Mouse (Mus musculus) forebrain, embryonic 10.5 days (tissue): ENCODE data around the gene Olfr430. TPM values are rescaled to one million over a fixed set of nuclear protein-coding genes. Genes with fewer than 3 reads are reported as not detected.

Experiments
- DNase-seq: peaks from one replicate; pipeline ENCODE4 v3.0.0-alpha.2; 2017; ENCODE audit warnings: low spot score; ENCODE audit errors: extremely low spot score
- H3K27ac ChIP-seq: fragments of 300-500 bp; sonication (generic); 2 replicates; pipeline ENCODE4 v1.5.1; 2016; ENCODE audit warnings: mild to moderate bottlenecking
- H3K27me3 ChIP-seq: fragments of 300-500 bp; sonication (generic); 2 replicates; pipeline ENCODE4 v1.6.1; 2016; ENCODE audit warnings: mild to moderate bottlenecking; ENCODE audit not compliant: poor library complexity, severe bottlenecking
- H3K36me3 ChIP-seq: fragments of 300-500 bp; sonication (generic); replicated peaks from 2 replicates; pipeline ENCODE4 v1.6.1; 2016; ENCODE audit warnings: mild to moderate bottlenecking, moderate library complexity
- H3K4me1 ChIP-seq: fragments of 300-500 bp; sonication (generic); 2 replicates; pipeline ENCODE4 v1.6.1; 2016
- H3K4me3 ChIP-seq: fragments of 300-500 bp; sonication (generic); 2 replicates; pipeline ENCODE4 v1.5.1; 2016; ENCODE audit warnings: mild to moderate bottlenecking, moderate library complexity
- H3K9me3 ChIP-seq: fragments of 300-500 bp; sonication (generic); 2 replicates; pipeline ENCODE4 v1.6.1; 2016; ENCODE audit warnings: mild to moderate bottlenecking, moderate library complexity
- WGBS: fragments of 180-500 bp; shearing (Covaris S2); methylation state at CpG from one replicate; pipeline ENCODE4 v1.1.7; 2016; 5-methylcytosine and 5-hydroxymethylcytosine counted together
- polyA plus RNA-seq: library from polyadenylated mRNA; unstranded; fragments of >200 nt; fragmentation: Nextera tagmentation; extraction: Ambion mirVana; gene quantifications from 2 replicates; pipeline ENCODE4 v1.2.1, GENCODE M21; 2016

Gene Olfr430
- polyA plus RNA-seq, 1 experiment from 2014 or later, result not detected

GRCm38 (mm10) chr1:174052981-174053380 is 13.4 kb upstream of the Olfr430 start:
- Histone ChIP-seq H3K27me3 (no peaks in the 10 kb centered on the region), H3K4me1 (no peaks in the 10 kb centered on the region), H3K27ac (no peak overlapping the region), H3K4me3 (no peak overlapping the region), H3K9me3 (no peaks in the 10 kb centered on the region), H3K36me3 (no peaks in the 10 kb centered on the region)
- DNase-seq, result no peak
- 90% methylated on average over 3 of the region's 3 CpGs for WGBS

- Histone ChIP-seq H3K9me3 (no peaks in the 10 kb centered on the region), H3K27me3 (no peaks in the 10 kb centered on the region), H3K36me3 (no peaks in the 10 kb centered on the region), H3K27ac (no peak overlapping the region), H3K4me3 (no peak overlapping the region), H3K4me1 (no peaks in the 10 kb centered on the region)
- no peak for DNase-seq
- WGBS, result 82% methylated on average over 2 of the region's 2 CpGs
These were observed 11.2 kb upstream of the Olfr430 start for GRCm38 (mm10) chr1:174055248-174055647.

- WGBS, result 91% methylated on average over 2 of the region's 2 CpGs
These were observed 17.6 kb downstream of the Olfr430 start, which contains the start of gene Olfr429 for GRCm38 (mm10) chr1:174084031-174084430. TSS of gene Olfr429 (plus strand) at chr1:174084331.

GRCm38 (mm10) chr1:174096591-174096990 is 30.2 kb downstream of the Olfr430 start, which contains the start of gene Olfr427:
TSS of gene Olfr427 (plus strand) at chr1:174096891.
- Histone ChIP-seq H3K27me3 (no peaks in the 10 kb centered on the region), H3K36me3 (no peaks in the 10 kb centered on the region), H3K4me1 (no peaks in the 10 kb centered on the region), H3K9me3 (no peaks in the 10 kb centered on the region), H3K27ac (no peak within 1 kb of the TSS), H3K4me3 (no peak within 1 kb of the TSS)
- DNase-seq, result no peak
- 91% methylated on average over 1 of the region's 1 CpGs for WGBS

More at GRCm38 (mm10) chr1:174084031-174084430, 17.6 kb downstream of the Olfr430 start, which contains the start of gene Olfr429:
- Histone ChIP-seq H3K27ac (no peak within 1 kb of the TSS), H3K27me3 (no peaks in the 10 kb centered on the region), H3K4me3 (no peak within 1 kb of the TSS), H3K4me1 (no peaks in the 10 kb centered on the region), H3K36me3 (no peaks in the 10 kb centered on the region), H3K9me3 (no peaks in the 10 kb centered on the region)
- no peak for DNase-seq

GRCm38 (mm10) chr1:174103735-174104134 is 37.3 kb downstream of the Olfr430 start:
- Histone ChIP-seq H3K4me3 (no peak overlapping the region), H3K4me1 (no peaks in the 10 kb centered on the region)

GRCm38 (mm10) chr1:174121062-174121461 is 54.7 kb downstream of the Olfr430 start, which contains the start of gene Olfr231:
TSS of gene Olfr231 (minus strand) at chr1:174121162.
- Histone ChIP-seq H3K4me3 (no peak within 1 kb of the TSS), H3K36me3 (no peaks in the 10 kb centered on the region), H3K4me1 (no peaks in the 10 kb centered on the region), H3K27me3 (no peaks in the 10 kb centered on the region), H3K9me3 (no peaks in the 10 kb centered on the region), H3K27ac (no peak within 1 kb of the TSS)
- 62% methylated on average over 2 of the region's 2 CpGs for WGBS
- no peak for DNase-seq

More at GRCm38 (mm10) chr1:174103735-174104134, 37.3 kb downstream of the Olfr430 start:
- WGBS, result 55% methylated on average over 2 of the region's 2 CpGs
- H3K27me3 ChIP-seq, result no peaks in the 10 kb centered on the region
- DNase-seq, result no peak
- H3K36me3 ChIP-seq, result no peaks in the 10 kb centered on the region
- no peaks in the 10 kb centered on the region for H3K9me3 ChIP-seq
- H3K27ac ChIP-seq, result no peak overlapping the region

Other genes starting within 250 kb of the Olfr430 start
- gene Ifi211, start 153.6 kb upstream of the Olfr430 start, polyA plus RNA-seq, result 0.26 TPM in 2 replicates
- 0.12 TPM in 1 of 2 replicates, not detected in the other for gene Mndal, start 124.1 kb upstream of the Olfr430 start, polyA plus RNA-seq
- gene Ifi203, start 123.9 kb upstream of the Olfr430 start, polyA plus RNA-seq, result 0.05 TPM in 1 of 2 replicates, not detected in the other
- gene Ifi202b, start 83.9 kb upstream of the Olfr430 start, polyA plus RNA-seq, result not detected in 2 replicates
- gene Ifi205, start 34.8 kb upstream of the Olfr430 start, polyA plus RNA-seq, result not detected in 2 replicates
- gene Olfr433, start 25.9 kb upstream of the Olfr430 start, polyA plus RNA-seq, result not detected in 2 replicates
- gene Olfr432, start 17.4 kb upstream of the Olfr430 start, polyA plus RNA-seq, result not detected in 2 replicates
- not detected in 2 replicates for gene Olfr429, start 17.7 kb downstream of the Olfr430 start, polyA plus RNA-seq
- not detected in 2 replicates for gene Olfr427, start 30.3 kb downstream of the Olfr430 start, polyA plus RNA-seq
- not detected in 2 replicates for gene Olfr231, start 54.6 kb downstream of the Olfr430 start, polyA plus RNA-seq
- gene Olfr424, start 64.9 kb downstream of the Olfr430 start, polyA plus RNA-seq, result not detected in 2 replicates
- not detected in 2 replicates for gene Olfr420, start 89.0 kb downstream of the Olfr430 start, polyA plus RNA-seq
- gene Spta1, start 106.2 kb downstream of the Olfr430 start, polyA plus RNA-seq, result 1.8 and 2.7 TPM in 2 replicates
- gene Olfr419, start 185.5 kb downstream of the Olfr430 start, polyA plus RNA-seq, result not detected in 2 replicates